Mouse (Mus musculus): Measurements from ENCODE around the gene Hlx. TPM values are rescaled to one million over a fixed set of nuclear protein-coding genes. Genes with fewer than 3 reads are reported as not detected.

Gene Hlx
- polyA plus RNA-seq, 3 experiments from 2014 or later = not detected

- ATAC-seq = peak; percentile 43
Measured at GRCm38 (mm10) chr1:184731644-184732545, 524 bp downstream of the Hlx start.

DNA sequence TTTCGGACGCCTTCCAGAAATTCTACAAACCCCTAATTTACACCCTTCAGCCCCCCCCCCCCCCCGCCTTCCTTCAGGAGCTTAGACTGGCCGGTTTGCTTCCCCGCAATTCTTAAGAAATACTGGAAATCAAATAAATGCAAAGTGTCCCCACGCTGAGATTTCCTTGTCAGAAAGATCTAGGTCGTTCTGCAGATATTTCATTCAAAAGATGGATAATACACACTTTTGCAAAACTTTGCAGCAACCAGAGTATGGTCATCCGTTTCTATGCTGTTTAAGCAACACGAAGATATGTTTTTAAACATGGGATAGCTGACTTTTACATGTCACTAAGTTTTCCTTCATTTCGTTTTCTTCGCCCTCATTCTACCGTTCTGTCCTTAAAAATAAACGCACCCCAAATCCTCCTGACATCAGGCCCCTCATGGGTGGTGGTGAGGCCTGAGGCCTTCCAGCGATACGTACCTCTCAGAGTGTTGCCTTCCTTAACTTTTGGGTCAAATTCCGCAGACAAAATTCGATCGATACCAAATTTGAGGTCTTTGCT is 1.3 kb downstream of the Hlx start:
- no peak for ATAC-seq

GRCm38 (mm10) chr1:184730453-184731013 is 1.9 kb downstream of the Hlx start:
- no peak for ATAC-seq

GRCm38 (mm10) chr1:184729357-184730140 is 2.9 kb downstream of the Hlx start:
- ATAC-seq = no peak

- no peak for ATAC-seq
Measured at GRCm38 (mm10) chr1:184728561-184729115, 3.8 kb downstream of the Hlx start.

DNA sequence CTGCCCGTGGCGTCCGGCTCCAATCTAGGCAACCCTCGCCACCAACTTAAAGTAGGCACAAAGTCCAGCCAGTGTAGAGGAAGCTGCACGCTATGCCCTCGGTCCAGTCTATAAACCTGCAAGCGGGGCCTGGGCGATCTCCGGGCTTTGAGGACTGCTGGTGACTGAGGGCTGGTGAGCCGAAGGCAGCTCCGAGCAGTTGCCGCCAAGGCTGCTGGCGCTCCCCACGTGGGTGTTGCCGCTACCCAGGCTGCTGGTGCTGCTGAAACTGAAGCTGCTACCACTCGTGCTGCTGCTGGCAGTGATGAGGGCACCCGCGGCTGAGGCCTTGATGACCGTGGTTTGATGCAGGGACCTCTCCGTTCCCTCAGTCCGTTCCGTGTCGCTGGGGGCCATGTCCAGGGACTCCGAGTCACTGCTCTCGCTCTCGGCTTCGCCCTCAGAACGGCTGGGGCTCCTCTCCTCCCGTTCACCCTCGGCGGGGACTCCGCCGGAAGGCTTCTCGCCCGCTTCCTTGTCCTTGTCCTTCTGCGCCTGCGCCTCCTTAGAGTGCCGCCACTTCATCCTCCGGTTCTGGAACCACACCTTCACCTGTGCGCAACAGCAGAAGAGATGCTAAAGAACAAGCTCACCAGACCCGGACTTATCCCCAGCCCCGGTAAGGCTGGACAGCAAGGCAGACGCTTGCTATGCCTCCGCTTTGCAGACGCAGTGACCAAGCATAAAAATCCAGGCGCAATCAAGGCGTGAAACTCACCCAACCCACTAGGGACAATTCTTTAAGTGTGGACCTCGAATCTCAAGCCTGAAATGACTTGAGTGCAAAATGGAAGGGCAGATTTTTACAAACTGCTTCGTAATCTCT is 4.8 kb downstream of the Hlx start:
- no peak for ATAC-seq

DNA sequence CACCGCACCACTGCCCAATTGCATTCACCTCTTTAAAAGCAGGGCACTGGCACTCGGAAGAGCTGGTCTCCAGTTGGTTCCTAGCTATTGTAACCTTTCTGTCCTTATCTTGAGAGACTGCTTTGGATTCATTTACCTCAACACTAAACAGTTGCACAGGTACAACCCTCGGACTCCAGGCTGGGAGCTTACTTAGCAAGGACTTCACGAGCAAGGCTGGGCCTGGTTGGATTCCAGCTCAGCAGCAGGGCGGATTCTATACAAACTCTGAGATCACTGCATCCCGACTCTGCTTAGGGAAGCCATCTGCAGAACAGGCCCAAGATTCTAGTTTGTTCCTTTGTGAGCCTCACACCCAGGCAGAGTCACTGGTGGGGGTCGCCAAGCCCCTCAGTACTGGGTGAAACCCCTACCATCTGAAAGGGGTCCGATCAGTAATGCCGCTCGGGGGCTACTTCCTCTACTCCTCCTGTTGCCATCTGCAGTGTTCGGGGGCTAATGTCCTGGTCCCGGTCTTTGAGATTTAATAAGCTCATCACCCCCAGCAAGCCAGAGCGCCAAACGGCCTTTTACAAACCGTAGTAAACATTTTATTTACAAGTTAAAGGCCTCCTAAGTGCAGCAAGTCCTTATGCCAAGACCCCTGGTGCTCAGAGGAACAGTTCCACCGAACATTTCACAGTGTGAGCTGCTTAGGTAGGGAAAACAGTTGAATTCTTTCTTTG is 5.7 kb downstream of the Hlx start:
- ATAC-seq = no peak

- ATAC-seq = no peak
Measured at GRCm38 (mm10) chr1:184725318-184725790, 7.1 kb downstream of the Hlx start.

DNA sequence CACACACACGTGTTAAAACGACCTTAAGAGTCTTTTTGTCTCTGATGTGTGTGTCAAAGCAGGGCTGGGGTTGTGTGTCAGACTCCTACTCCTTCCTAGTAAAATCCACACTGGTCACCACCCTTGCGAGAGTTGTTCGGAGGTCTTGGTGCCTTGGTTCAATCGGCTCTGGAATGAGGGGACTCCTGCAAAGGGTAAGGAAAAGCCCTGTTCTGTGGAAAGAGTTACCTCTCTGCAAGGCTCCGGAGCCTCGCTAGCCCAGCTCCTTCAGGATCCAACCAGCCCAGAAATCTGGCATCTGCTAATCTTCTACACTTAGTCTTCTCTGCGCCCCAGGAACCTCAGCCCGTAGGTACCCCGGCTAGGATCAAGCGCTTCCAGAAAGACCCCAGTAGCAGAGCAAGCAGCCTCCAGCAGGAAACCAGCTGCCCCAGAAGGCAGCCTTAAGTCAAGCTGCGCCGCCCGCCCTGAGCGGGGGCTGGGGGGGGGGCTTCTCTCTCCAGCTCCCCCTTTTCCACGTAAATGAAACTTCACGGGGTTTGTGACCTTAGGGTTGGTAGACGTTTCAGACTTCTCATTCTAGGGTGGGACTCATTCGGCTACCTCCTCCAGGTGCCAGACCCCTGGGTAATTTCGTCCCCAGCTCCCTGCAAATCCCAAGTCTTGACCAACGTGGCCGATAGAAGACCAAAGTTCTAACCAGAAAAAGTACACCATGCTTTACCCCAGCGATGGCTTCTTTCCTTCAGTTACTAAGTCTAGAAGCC is 7.7 kb downstream of the Hlx start:
- no peak for ATAC-seq

DNA sequence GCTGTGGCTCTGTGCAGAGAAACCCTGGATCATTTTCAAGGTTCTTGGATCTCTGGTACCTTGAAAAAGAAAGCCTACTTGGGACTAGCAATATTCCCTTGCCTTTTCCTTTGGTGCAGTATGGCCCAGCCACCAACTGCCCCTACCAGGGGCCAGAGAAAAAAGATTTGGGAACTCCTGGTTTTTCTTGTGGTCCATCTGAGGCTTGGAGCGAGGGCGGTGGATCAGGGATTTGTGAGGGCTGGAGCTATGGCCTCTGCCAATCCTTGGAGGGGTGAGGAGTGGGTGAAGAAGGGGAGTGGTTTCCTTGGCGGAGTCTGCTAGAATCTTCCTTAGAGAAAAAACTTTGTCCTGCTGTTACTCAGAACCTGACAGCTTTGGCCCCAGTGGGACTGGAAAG is 8.5 kb downstream of the Hlx start:
- ATAC-seq = no peak

- ATAC-seq = no peak
Measured at GRCm38 (mm10) chr1:184721121-184721520, 11.3 kb downstream of the Hlx start.

DNA sequence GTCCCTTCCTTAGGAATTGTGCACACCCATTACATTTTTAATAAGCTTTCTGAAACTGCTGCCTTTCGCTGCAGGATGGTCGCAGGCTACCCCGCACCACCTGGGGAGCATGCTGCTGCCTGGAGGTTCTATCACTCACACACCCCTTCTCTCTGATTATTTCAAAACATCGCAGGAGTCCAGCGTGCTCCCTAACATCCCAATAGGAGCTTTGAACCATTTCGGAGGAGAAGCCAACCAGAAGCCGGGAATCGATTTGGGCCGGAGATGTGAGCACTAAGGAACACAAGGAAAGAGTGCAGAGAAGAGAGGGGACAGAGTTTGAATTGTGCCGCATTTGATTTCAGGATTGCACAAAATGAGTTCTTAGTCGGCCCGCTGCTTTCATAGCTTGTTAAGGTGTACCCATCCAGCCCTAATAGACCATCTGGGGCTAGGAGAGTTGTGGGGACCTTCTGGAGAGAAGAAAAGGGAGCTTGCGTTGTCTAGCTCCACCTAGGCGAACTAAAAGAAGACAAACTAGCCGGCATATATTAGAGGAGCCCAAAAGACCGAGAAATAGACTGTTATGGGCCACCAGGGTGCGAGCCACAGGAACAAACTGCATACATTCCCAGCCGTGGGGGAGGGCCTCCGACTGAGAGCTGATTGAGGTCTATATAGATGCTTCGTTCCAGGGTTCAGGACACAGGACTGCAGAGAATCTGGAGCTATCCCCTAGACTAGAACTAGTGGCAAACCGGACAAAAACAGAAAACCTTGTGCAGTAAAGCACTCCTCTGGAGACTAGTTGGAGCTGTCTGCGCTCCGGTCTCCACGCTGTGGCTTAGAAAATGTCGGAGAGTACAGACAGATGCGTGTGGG is 12.0 kb downstream of the Hlx start:
- ATAC-seq = no peak

DNA sequence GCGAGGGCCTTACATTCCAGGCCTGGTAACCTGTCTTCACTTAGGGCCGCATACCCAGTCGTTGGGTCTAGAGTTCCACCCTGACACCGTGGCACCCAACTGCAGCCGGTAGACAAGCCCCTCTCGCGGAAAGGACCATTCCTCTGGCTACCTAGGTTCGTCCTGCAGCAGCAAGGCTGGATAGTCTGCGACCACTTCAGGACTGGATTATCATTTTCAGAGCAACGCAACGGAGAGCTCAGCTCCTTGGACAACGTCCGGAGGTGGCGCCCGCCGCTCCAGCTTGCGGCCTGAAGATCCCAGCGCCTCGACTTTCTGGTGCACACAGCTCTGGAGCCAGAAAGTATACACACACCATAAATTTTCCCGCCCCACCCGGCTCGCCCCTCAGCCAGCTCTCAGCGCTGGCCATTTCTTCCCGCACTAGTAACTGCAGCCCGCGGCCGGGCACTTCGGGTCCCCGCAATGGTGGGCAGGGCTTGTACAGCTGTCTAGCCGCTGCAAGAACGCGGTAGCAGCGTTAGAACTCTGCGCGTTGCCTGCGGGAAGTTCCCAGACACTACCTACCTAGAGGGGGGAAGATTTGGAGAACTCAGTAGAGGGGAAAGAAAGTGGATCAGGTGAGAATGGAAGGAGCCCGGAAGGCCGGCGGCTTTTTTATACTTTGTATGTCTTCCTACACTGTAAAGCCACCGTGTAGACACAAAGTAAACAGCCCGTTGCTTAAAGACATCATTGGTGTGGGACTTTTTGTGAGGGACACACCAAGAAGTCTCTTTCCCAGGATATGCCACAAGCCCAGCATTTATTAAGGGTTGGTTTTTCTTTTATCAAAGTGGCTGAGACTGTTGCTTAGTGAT is 13.9 kb downstream of the Hlx start:
- ATAC-seq = no peak

- ATAC-seq = no peak
Measured at GRCm38 (mm10) chr1:184717691-184718200, 14.7 kb downstream of the Hlx start.

DNA sequence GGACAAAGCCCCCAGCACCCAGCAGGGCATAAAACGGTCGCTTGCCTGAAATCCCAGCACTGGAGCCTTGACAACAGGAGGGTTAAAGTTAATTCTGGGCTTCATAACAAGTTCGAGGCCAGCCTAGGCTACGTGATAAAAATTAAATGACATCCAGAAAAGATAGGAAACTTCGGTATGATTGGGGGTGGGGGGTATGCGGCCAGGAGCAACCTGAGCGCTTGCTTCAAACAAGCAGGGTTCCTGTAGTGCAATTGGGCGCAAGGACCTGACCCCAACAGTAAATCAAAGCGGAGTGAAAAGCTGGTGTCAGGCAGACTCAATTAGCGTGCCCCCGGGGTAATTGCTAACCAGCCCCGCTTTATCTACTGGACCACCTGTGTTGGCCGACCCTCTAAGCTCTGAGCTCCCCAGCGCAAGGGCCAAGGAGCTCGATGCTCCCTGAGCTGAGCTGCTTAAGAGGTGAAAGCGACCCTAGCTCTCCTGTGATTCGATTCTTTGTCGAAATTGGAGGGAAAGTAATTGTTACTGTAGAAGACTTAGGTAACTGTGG is 15.3 kb downstream of the Hlx start:
- ATAC-seq = no peak

DNA sequence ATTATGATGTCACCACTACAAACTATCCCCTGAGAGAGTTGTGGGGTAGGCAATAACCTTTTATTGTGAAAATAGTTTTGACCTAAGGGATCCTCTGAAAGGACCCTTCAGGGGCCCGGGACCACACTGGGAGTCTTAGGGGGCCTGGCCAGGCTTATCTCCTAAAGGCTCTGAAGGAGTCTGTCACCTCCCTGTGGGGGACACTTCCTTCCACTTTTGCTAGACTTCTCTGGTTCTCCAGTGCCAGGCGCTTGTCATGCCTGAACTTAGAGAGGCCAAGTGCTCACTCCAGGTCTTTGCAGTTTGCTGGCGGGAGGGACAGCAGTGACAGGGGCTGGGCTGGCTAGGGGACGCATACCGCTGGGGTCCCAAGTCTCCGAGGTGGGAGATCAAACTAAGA is 16.3 kb downstream of the Hlx start:
- ATAC-seq = no peak

- no peak for ATAC-seq
Measured at GRCm38 (mm10) chr1:184715693-184716092, 16.7 kb downstream of the Hlx start.

GRCm38 (mm10) chr1:184714515-184714914 is 17.9 kb downstream of the Hlx start:
- no peak for ATAC-seq

Data from inflammation-experienced regulatory T-cells, adult 6 months (primary cell).